Mouse (Mus musculus) heart, adult 2 months (tissue): Measurements from ENCODE around the gene Cep72. TPM values are rescaled to one million over a fixed set of nuclear protein-coding genes. Genes with fewer than 3 reads are reported as not detected.
A peak's percentile ranks its signal among the peaks of the same experiment; 100 is the strongest.

ENCODE experiments used
- DNase-seq, 2 experiments: peaks; one replicate each; pipeline ENCODE4 v3.0.0; 2021
- H3K27ac ChIP-seq: fragments of 200-600 bp; 2 replicates; pipeline ENCODE4 v1.8.1; 2022
- H3K27me3 ChIP-seq: fragments of 200-500 bp; 2 replicates; pipeline ENCODE4 v1.6.1; 2012; ENCODE audit warnings: mild to moderate bottlenecking, low read length, inconsistent platforms, mixed read lengths; ENCODE audit not compliant: control insufficient read depth, insufficient read depth
- H3K36me3 ChIP-seq: fragments of 200-500 bp; 2 replicates; pipeline ENCODE4 v1.6.1; 2012; ENCODE audit warnings: low read length, inconsistent platforms; ENCODE audit not compliant: control insufficient read depth, insufficient read depth
- H3K4me1 ChIP-seq: fragments of 200-500 bp; 2 replicates; pipeline ENCODE4 v1.6.1; 2011; ENCODE audit warnings: low read length; ENCODE audit not compliant: control insufficient read depth, insufficient read depth
- H3K4me3 ChIP-seq: fragments of 200-600 bp; 2 replicates; pipeline ENCODE4 v1.8.1; 2022
- H3K79me2 ChIP-seq: fragments of 200-500 bp; replicated peaks from 2 replicates; pipeline ENCODE4 v1.6.1; 2012; ENCODE audit warnings: mild to moderate bottlenecking, inconsistent platforms, low read length, moderate library complexity, mixed read lengths; ENCODE audit not compliant: control insufficient read depth, insufficient read depth
- H3K9ac ChIP-seq: fragments of 200-500 bp; 2 replicates; pipeline ENCODE4 v1.6.1; 2012; ENCODE audit warnings: low read depth, mild to moderate bottlenecking, control low read depth, inconsistent platforms, low read length, mixed read lengths
- CTCF ChIP-seq: fragments of 200-600 bp; IDR thresholded peaks from 2 replicates; pipeline ENCODE4 v1.8.1; 2022; ENCODE audit warnings: antibody characterized with exemption, mild to moderate bottlenecking, moderate library complexity
- EP300 ChIP-seq: fragments of 200-500 bp; IDR thresholded peaks from 2 replicates; pipeline ENCODE4 v1.6.1; 2011; ENCODE audit warnings: low read depth, low read length, control low read depth; ENCODE audit not compliant: insufficient read depth
- POLR2A ChIP-seq: fragments of 200-500 bp; IDR thresholded peaks from 2 replicates; pipeline ENCODE4 v1.6.1; 2011; ENCODE audit warnings: mild to moderate bottlenecking, low read depth, low read length, control low read depth; ENCODE audit not compliant: insufficient read depth
- WGBS: fragments of 180-500 bp; shearing (Covaris S2); methylation state at CpG from one replicate; pipeline ENCODE4 v1.1.7; 2018; 5-methylcytosine and 5-hydroxymethylcytosine counted together
- intact Hi-C: fragments of 180-260 bp; cut with DNase I; formaldehyde crosslinking; loops from one replicate; pipeline ENCODE4 v1.15.1; 2025
- polyA plus RNA-seq: library from polyadenylated mRNA; depleted of rRNA; stranded (reverse); fragments of >200 nt; gene quantifications from 2 replicates; pipeline ENCODE4 v1.2.3, GENCODE M21; 2012; rRNA removed
- total RNA-seq, 2 experiments: library from RNA; stranded (reverse); gene quantifications; 2 replicates each; pipeline ENCODE4 v1.2.3; 2021

Cep72 gene
- total and polyA plus RNA-seq, 3 experiments: 0.34 to 0.68 (median 0.34) TPM

DNA sequence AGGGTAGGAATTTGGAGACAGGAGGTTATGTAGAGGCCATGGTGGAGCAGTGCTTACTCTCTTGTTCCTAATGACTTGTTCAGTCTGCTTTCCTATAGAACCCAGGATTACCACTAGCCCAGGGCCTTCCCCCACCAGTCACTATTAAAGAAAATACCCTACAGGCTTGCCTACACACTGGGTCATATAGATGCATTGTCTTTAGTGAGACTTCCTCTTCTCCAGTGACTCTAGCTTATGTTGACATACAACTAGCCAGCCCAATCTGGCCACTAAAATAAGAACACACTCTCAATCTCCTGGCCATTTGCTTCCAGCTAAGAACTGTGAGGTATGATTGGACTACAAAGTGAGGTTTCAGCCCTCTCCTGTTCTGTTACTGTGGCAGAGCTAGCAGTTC lies 61.6 kb downstream of the Cep72 start:
- no peaks in the 10 kb centered on the region for H3K79me2 ChIP-seq

DNA sequence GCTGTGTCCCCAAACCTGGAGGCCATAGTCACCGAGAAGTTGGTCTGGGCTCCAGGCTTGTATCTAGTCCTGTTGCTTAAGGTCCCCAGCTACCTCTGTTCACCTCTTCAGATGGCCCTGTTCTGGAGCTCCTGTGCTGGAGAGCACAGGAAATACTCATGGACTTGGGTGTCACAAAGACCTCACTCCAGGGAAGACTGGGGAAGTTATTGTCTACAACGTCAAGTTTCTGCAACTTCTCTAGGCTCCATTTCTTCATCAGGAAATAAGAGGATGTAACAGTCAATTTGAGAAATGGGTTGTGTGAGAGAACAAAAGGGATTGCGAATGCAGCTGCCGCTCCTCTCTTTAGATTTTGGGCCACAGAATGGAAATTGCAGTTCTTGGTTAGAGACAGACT lies 65.6 kb downstream of the Cep72 start:
- 79% methylated on average over 4 of the region's 4 CpGs for WGBS
- peaks cover 5% of the 10 kb centered on the region for H3K4me1 ChIP-seq
- intact Hi-C loops: no loop called here

More for the DNA sequence above, 61.6 kb downstream of the Cep72 start:
- TF ChIP-seq CTCF: no peak
- no peak for TF ChIP-seq EP300
- no peak for TF ChIP-seq POLR2A
- no peak overlapping the region for H3K9ac ChIP-seq
- no peak for DNase-seq
- no peaks in the 10 kb centered on the region for H3K27me3 ChIP-seq
- H3K36me3 ChIP-seq: no peaks in the 10 kb centered on the region
- no peaks in the 10 kb centered on the region for H3K4me1 ChIP-seq
- no peak overlapping the region for H3K4me3 ChIP-seq
- intact Hi-C loops: no loop called here
- no peak overlapping the region for H3K27ac ChIP-seq

DNA sequence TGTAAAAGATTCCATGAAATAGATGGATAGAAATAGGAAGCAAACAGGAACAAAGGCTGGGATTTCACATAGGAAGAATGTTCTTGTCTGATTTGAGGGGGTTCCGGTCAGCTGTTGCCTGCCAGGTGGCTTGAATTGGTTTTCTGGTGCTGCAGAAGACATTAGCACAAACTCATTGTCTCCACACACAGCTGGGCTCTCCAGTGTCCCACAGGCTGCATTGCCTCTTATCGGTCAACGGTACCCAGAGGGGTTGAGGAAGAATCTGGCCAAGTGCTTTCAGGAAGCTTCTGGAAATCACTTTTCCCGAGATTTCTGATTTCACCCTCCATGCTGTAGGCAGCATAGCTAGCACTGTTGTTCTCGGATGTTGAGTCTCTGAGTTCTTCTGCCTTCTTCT lies 70.8 kb downstream of the Cep72 start:
- peak in 1 of 2 experiments; percentile 50 for DNase-seq
- Histone ChIP-seq H3K36me3 (no peaks in the 10 kb centered on the region; the same call in 1 of the 2 replicates), H3K27me3 (0 out of 2 replicates have a peak, but pooled peaks cover 2% of the 10 kb centered on the region), H3K4me1 (peaks cover 5% of the 10 kb centered on the region), H3K9ac (no peak overlapping the region), H3K27ac (peak overlapping the region; percentile 52), H3K4me3 (no peak overlapping the region), H3K79me2 (0 out of 2 replicates have a peak, but pooled peaks cover 1% of the 10 kb centered on the region)
- TF ChIP-seq CTCF: no peak
- peak; percentile 43; the same call in 1 of the 2 replicates for TF ChIP-seq POLR2A
- TF ChIP-seq EP300: peak; percentile 88
- intact Hi-C loops: loop anchor here (2.0 kb wide), 2 partner anchors 18 to 20 kb away; partner anchors contain the start of gene Tppp
- 27% methylated on average over 5 of the region's 5 CpGs for WGBS

More for the DNA sequence above, 65.6 kb downstream of the Cep72 start:
- H3K79me2 ChIP-seq: 0 out of 2 replicates have a peak, but pooled peaks cover 1% of the 10 kb centered on the region
- no peak for DNase-seq
- H3K27me3 ChIP-seq: 0 out of 2 replicates have a peak, but pooled peaks cover 2% of the 10 kb centered on the region
- H3K27ac ChIP-seq: no peak overlapping the region
- no peaks in the 10 kb centered on the region; the same call in 1 of the 2 replicates for H3K36me3 ChIP-seq
- no peak overlapping the region for H3K9ac ChIP-seq
- no peak overlapping the region for H3K4me3 ChIP-seq
- TF ChIP-seq POLR2A: no peak
- TF ChIP-seq EP300: no peak
- TF ChIP-seq CTCF: no peak

DNA sequence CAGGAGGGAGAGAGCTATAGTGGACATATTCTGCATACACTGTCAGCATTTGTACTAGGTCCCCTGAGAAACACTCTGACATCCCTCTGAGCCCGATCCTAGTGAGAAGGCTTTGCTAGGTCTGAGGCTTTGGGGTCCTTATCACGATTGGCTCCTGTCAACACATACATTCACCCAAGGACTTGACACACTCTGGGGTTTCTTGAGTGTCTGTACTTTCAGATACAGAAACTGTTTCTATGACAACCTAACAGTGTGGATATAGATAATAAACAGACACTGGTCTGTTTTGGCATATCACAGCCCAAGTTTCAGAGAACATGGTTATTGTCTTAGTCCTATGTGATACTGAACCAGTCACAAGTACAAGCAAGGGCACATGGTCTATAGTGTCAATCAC lies 71.3 kb downstream of the Cep72 start:
- H3K79me2 ChIP-seq: 0 out of 2 replicates have a peak, but pooled peaks cover 1% of the 10 kb centered on the region
- no peaks in the 10 kb centered on the region; the same call in 1 of the 2 replicates for H3K36me3 ChIP-seq
- 30% methylated on average over 2 of the region's 2 CpGs for WGBS
- TF ChIP-seq EP300 (no peak), POLR2A (no peak)
- no peak overlapping the region; the same call in 1 of the 2 replicates for H3K27ac ChIP-seq
- intact Hi-C loops: loop anchor here (2.0 kb wide), 2 partner anchors 18 to 20 kb away; partner anchors contain the start of gene Tppp
- 0 out of 2 replicates have a peak, but pooled peaks cover 2% of the 10 kb centered on the region for H3K27me3 ChIP-seq
- no peak overlapping the region for H3K4me3 ChIP-seq
- H3K9ac ChIP-seq: no peak overlapping the region
- peaks cover 5% of the 10 kb centered on the region for H3K4me1 ChIP-seq
- no peak for DNase-seq

DNA sequence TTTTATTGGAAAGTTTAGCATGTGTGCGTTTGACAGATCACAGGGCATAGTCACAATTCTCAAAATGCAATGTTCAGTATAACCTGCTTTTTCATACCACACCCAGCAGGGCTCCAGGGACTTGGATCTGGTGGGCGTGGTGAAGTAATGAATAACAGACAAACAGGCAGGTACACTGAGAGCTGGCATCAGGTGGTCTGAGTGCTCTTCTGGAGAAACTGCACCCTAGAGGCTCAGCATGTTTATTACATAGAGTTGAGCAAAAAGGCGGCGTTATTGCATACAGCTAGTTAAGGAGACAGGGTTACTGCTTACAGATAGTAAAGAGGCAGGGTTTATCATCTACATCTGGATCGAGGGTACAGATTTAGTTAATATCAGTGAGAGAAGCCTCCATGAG lies 71.8 kb downstream of the Cep72 start:
- Histone ChIP-seq H3K4me3 (no peak overlapping the region), H3K79me2 (0 out of 2 replicates have a peak, but pooled peaks cover 1% of the 10 kb centered on the region), H3K9ac (no peak overlapping the region), H3K27me3 (0 out of 2 replicates have a peak, but pooled peaks cover 2% of the 10 kb centered on the region), H3K36me3 (no peaks in the 10 kb centered on the region; the same call in 1 of the 2 replicates), H3K27ac (no peak overlapping the region), H3K4me1 (peaks cover 5% of the 10 kb centered on the region)
- no peak for DNase-seq
- intact Hi-C loops: loop anchor here (2.0 kb wide), 2 partner anchors 18 to 20 kb away; partner anchors contain the start of gene Tppp
- TF ChIP-seq CTCF (no peak), POLR2A (no peak), EP300 (no peak)
- 82% methylated on average over 5 of the region's 5 CpGs for WGBS

Other genes starting within 250 kb of the Cep72 start
- gene Nkd2, start 214.7 kb downstream of the Cep72 start, total RNA-seq: 1 to 10 TPM; 1.2 to 2.3 TPM
- 1.9 and 2.3 TPM in 2 replicates for gene Nkd2, start 214.7 kb downstream of the Cep72 start, polyA plus RNA-seq
- under 1 TPM; 0.14 to 0.21 TPM for gene Trip13, start 124.5 kb downstream of the Cep72 start, total RNA-seq
- 0.20 and 0.27 TPM in 2 replicates for gene Trip13, start 124.5 kb downstream of the Cep72 start, polyA plus RNA-seq
- gene Brd9, start 124.5 kb downstream of the Cep72 start, total RNA-seq: 10 to 100 TPM; 20.3 to 21.3 TPM
- gene Brd9, start 124.5 kb downstream of the Cep72 start, polyA plus RNA-seq: 25.7 and 38.8 TPM in 2 replicates
- not detected for gene Zdhhc11, start 98.4 kb downstream of the Cep72 start, total RNA-seq
- not detected in 2 replicates for gene Zdhhc11, start 98.4 kb downstream of the Cep72 start, polyA plus RNA-seq
- 10 to 100 TPM; 14.3 to 15.6 TPM for gene Tppp, start 52.9 kb downstream of the Cep72 start, total RNA-seq
- gene Tppp, start 52.9 kb downstream of the Cep72 start, polyA plus RNA-seq: 13.3 and 24.5 TPM in 2 replicates
- gene Slc9a3, start 59.2 kb upstream of the Cep72 start, total RNA-seq: under 1 TPM; 0.21 to 0.48 TPM
- gene Slc9a3, start 59.2 kb upstream of the Cep72 start, polyA plus RNA-seq: 0.47 and 0.51 TPM in 2 replicates
- 10 to 100 TPM; 47.5 to 54.1 TPM for gene Exoc3, start 146.4 kb upstream of the Cep72 start, total RNA-seq
- 51.2 and 69.8 TPM in 2 replicates for gene Exoc3, start 146.4 kb upstream of the Cep72 start, polyA plus RNA-seq
- gene Ahrr, start 230.0 kb upstream of the Cep72 start, total RNA-seq: under 1 TPM; 0.89 to 0.91 TPM
- 1.2 and 2.7 TPM in 2 replicates for gene Ahrr, start 230.0 kb upstream of the Cep72 start, polyA plus RNA-seq